Mouse (Mus musculus): ENCODE data around the gene Tbc1d7.
A peak's percentile ranks its signal among the peaks of the same experiment; 100 is the strongest.

Tbc1d7 gene

GRCm38 (mm10) chr13:43212338-43212737 lies 41.0 kb upstream of the Tbc1d7 start:
- no peak overlapping the region for H3K4me3 ChIP-seq (replicated peaks; ENCODE audit: low read length)
- no peaks in the 10 kb centered on the region for H3K9me3 ChIP-seq (ENCODE audit: low read length)
- TF ChIP-seq POU5F1 (IDR thresholded peaks at IDR 0.05; ENCODE audit: borderline replicate concordance, low read length): no peak
- TF ChIP-seq NANOG (IDR thresholded peaks at IDR 0.05; ENCODE audit: borderline replicate concordance, low read length): no peak
- TF ChIP-seq CTCF (conservative IDR thresholded peaks at IDR 0.05; ENCODE audit: low read length): no peak
- no peaks in the 10 kb centered on the region for H3K27me3 ChIP-seq (ENCODE audit: insufficient read depth, low read length)
- H3K4me1 ChIP-seq (replicated peaks; ENCODE audit: low read depth, low read length): peaks cover 82% of the 10 kb centered on the region
- peaks cover 5% of the 10 kb centered on the region; the same call in 1 of the 2 replicates for H3K36me3 ChIP-seq (ENCODE audit: insufficient read depth, low read length)

- H3K4me3 ChIP-seq (replicated peaks; ENCODE audit: low read length): no peak overlapping the region
- no peak for TF ChIP-seq NANOG (IDR thresholded peaks at IDR 0.05; ENCODE audit: borderline replicate concordance, low read length)
- TF ChIP-seq POU5F1 (IDR thresholded peaks at IDR 0.05; ENCODE audit: borderline replicate concordance, low read length): no peak
- no peak for TF ChIP-seq CTCF (conservative IDR thresholded peaks at IDR 0.05; ENCODE audit: low read length)
- H3K4me1 ChIP-seq (replicated peaks; ENCODE audit: low read depth, low read length): peaks cover 82% of the 10 kb centered on the region
- no peaks in the 10 kb centered on the region for H3K9me3 ChIP-seq (ENCODE audit: low read length)
- H3K27me3 ChIP-seq (ENCODE audit: insufficient read depth, low read length): no peaks in the 10 kb centered on the region
- peaks cover 5% of the 10 kb centered on the region; the same call in 1 of the 2 replicates for H3K36me3 ChIP-seq (ENCODE audit: insufficient read depth, low read length)
Observed at GRCm38 (mm10) chr13:43210956-43211355, 39.7 kb upstream of the Tbc1d7 start.

GRCm38 (mm10) chr13:43209560-43209959 lies 38.3 kb upstream of the Tbc1d7 start:
- TF ChIP-seq POU5F1 (IDR thresholded peaks at IDR 0.05; ENCODE audit: borderline replicate concordance, low read length) (no peak), NANOG (IDR thresholded peaks at IDR 0.05; ENCODE audit: borderline replicate concordance, low read length) (no peak), CTCF (conservative IDR thresholded peaks at IDR 0.05; ENCODE audit: low read length) (no peak)
- peak overlapping the region; percentile 57; the same call in 1 of the 2 replicates for H3K4me3 ChIP-seq (replicated peaks; ENCODE audit: low read length)
- no peaks in the 10 kb centered on the region for H3K9me3 ChIP-seq (ENCODE audit: low read length)
- H3K36me3 ChIP-seq (ENCODE audit: insufficient read depth, low read length): peaks cover 7% of the 10 kb centered on the region; the same call in 1 of the 2 replicates
- no peaks in the 10 kb centered on the region for H3K27me3 ChIP-seq (ENCODE audit: insufficient read depth, low read length)
- H3K4me1 ChIP-seq (replicated peaks; ENCODE audit: low read depth, low read length): peaks cover 87% of the 10 kb centered on the region

- no peaks in the 10 kb centered on the region for H3K9me3 ChIP-seq (ENCODE audit: low read length)
- TF ChIP-seq NANOG (IDR thresholded peaks at IDR 0.05; ENCODE audit: borderline replicate concordance, low read length) (no peak), POU5F1 (IDR thresholded peaks at IDR 0.05; ENCODE audit: borderline replicate concordance, low read length) (no peak), CTCF (conservative IDR thresholded peaks at IDR 0.05; ENCODE audit: low read length) (no peak)
Observed at GRCm38 (mm10) chr13:43208914-43209439, 37.7 kb upstream of the Tbc1d7 start.

GRCm38 (mm10) chr13:43206118-43206683 lies 34.9 kb upstream of the Tbc1d7 start:
- H3K4me3 ChIP-seq (replicated peaks; ENCODE audit: low read length): no peak overlapping the region
- H3K4me1 ChIP-seq (replicated peaks; ENCODE audit: low read depth, low read length): peaks cover 65% of the 10 kb centered on the region
- H3K27me3 ChIP-seq (ENCODE audit: insufficient read depth, low read length): no peaks in the 10 kb centered on the region
- TF ChIP-seq NANOG (IDR thresholded peaks at IDR 0.05; ENCODE audit: borderline replicate concordance, low read length): no peak
- TF ChIP-seq POU5F1 (IDR thresholded peaks at IDR 0.05; ENCODE audit: borderline replicate concordance, low read length): no peak
- TF ChIP-seq CTCF (conservative IDR thresholded peaks at IDR 0.05; ENCODE audit: low read length): no peak
- H3K36me3 ChIP-seq (ENCODE audit: insufficient read depth, low read length): peaks cover 36% of the 10 kb centered on the region
- H3K9me3 ChIP-seq (ENCODE audit: low read length): no peaks in the 10 kb centered on the region

More at GRCm38 (mm10) chr13:43208914-43209439, 37.7 kb upstream of the Tbc1d7 start:
- Histone ChIP-seq H3K4me3 (replicated peaks; ENCODE audit: low read length) (peak overlapping the region; percentile 57), H3K27me3 (ENCODE audit: insufficient read depth, low read length) (no peaks in the 10 kb centered on the region), H3K4me1 (replicated peaks; ENCODE audit: low read depth, low read length) (peaks cover 86% of the 10 kb centered on the region), H3K36me3 (ENCODE audit: insufficient read depth, low read length) (peaks cover 9% of the 10 kb centered on the region; the same call in 1 of the 2 replicates)

DNA sequence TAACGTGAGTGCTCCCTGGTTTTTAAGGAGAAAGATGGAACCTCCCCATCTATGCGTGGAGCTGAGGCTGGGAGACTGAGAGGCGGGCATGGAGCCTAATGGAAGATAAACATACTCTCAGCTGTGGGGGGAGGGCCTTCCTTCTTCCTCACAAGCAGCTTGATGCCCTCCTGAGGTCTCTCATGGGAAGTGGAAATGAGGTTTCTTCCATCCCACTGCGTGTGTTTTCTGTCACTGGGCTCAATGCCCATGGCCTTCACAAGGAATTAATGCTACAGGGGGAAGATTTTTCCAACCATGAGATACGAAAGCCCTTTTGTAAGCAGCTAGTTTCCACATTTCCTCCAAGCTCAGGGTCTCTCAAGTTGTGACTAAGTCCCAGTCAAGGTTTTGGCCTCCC lies 32.3 kb upstream of the Tbc1d7 start:
- peaks cover 57% of the 10 kb centered on the region for H3K36me3 ChIP-seq (ENCODE audit: insufficient read depth, low read length)
- H3K27me3 ChIP-seq (ENCODE audit: insufficient read depth, low read length): no peaks in the 10 kb centered on the region
- no peak for TF ChIP-seq CTCF (conservative IDR thresholded peaks at IDR 0.05; ENCODE audit: low read length)
- TF ChIP-seq NANOG (IDR thresholded peaks at IDR 0.05; ENCODE audit: borderline replicate concordance, low read length): no peak
- no peak for TF ChIP-seq POU5F1 (IDR thresholded peaks at IDR 0.05; ENCODE audit: borderline replicate concordance, low read length)
- H3K9me3 ChIP-seq (ENCODE audit: low read length): no peaks in the 10 kb centered on the region
- no peak overlapping the region for H3K4me3 ChIP-seq (replicated peaks; ENCODE audit: low read length)
- peaks cover 64% of the 10 kb centered on the region for H3K4me1 ChIP-seq (replicated peaks; ENCODE audit: low read depth, low read length)

GRCm38 (mm10) chr13:43203234-43203633 lies 31.9 kb upstream of the Tbc1d7 start:
- no peak overlapping the region for H3K4me3 ChIP-seq (replicated peaks; ENCODE audit: low read length)
- no peaks in the 10 kb centered on the region for H3K9me3 ChIP-seq (ENCODE audit: low read length)
- TF ChIP-seq CTCF (conservative IDR thresholded peaks at IDR 0.05; ENCODE audit: low read length) (no peak), POU5F1 (IDR thresholded peaks at IDR 0.05; ENCODE audit: borderline replicate concordance, low read length) (no peak)
- no peaks in the 10 kb centered on the region for H3K27me3 ChIP-seq (ENCODE audit: insufficient read depth, low read length)
- H3K36me3 ChIP-seq (ENCODE audit: insufficient read depth, low read length): peaks cover 60% of the 10 kb centered on the region
- peaks cover 65% of the 10 kb centered on the region for H3K4me1 ChIP-seq (replicated peaks; ENCODE audit: low read depth, low read length)

- Histone ChIP-seq H3K4me3 (replicated peaks; ENCODE audit: low read length) (no peak overlapping the region), H3K9me3 (ENCODE audit: low read length) (no peaks in the 10 kb centered on the region), H3K4me1 (replicated peaks; ENCODE audit: low read depth, low read length) (peaks cover 66% of the 10 kb centered on the region), H3K36me3 (ENCODE audit: insufficient read depth, low read length) (peaks cover 61% of the 10 kb centered on the region), H3K27me3 (ENCODE audit: insufficient read depth, low read length) (no peaks in the 10 kb centered on the region)
- TF ChIP-seq POU5F1 (IDR thresholded peaks at IDR 0.05; ENCODE audit: borderline replicate concordance, low read length) (no peak), CTCF (conservative IDR thresholded peaks at IDR 0.05; ENCODE audit: low read length) (no peak), NANOG (IDR thresholded peaks at IDR 0.05; ENCODE audit: borderline replicate concordance, low read length) (no peak)
Observed at GRCm38 (mm10) chr13:43202351-43202750, 31.1 kb upstream of the Tbc1d7 start.
